Mouse (Mus musculus): Measurements from ENCODE around the gene Mms19.

Mms19 gene

GRCm38 (mm10) chr19:41980819-41981594 is at the start of gene Mms19:
Mms19 (minus strand) TSS chr19:41981157.
- in situ Hi-C loops (cut with MboI, MseI) = no loop called here

DNA sequence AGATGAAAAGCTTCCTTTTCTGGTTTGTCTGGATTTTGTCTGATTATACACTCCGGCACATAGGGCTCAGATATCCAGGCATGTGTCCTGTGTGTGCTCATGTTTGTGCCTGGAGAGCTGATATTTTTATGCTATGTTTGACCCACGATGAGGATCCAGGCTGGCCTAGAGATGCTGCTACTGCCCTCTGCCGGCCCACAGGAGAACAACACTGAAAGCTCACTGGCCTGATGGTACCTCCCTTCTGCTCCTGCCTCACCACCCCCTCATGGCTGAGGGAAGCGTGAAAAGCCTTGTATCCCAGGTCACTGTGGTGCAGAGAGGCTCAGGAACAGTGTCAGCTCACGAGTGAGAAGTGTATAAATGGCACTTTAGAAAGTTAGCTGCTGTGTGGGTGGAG is 45.2 kb upstream of the Mms19 start:
- in situ Hi-C loops (cut with MboI, MseI) = loop anchor here (5.0 kb wide), 1 partner anchor 89 kb away; no protein-coding TSS in a partner anchor

DNA sequence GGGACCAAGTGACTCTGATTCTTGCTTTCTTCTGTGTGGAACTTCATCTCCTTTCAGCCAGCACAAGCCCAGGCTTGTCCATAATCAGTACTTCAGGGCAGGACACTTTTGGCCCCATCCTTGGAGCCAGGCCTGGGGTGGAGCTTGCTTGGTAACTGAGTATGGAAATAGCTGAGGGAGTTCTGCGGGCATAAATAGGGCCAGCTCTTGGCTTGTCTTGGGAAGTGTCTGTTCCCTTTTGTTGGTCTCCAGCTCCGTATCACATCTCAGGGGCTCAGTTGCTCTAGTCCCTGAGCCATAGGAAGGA is 41.5 kb upstream of the Mms19 start:
- in situ Hi-C loops (cut with MboI, MseI) = no loop called here

- in situ Hi-C loops (cut with MboI, MseI) = no loop called here
These were observed 41.0 kb upstream of the Mms19 start for GRCm38 (mm10) chr19:42021681-42022541.

- in situ Hi-C loops (cut with MboI, MseI) = no loop called here
These were observed 38.1 kb upstream of the Mms19 start for GRCm38 (mm10) chr19:42019011-42019522.

DNA sequence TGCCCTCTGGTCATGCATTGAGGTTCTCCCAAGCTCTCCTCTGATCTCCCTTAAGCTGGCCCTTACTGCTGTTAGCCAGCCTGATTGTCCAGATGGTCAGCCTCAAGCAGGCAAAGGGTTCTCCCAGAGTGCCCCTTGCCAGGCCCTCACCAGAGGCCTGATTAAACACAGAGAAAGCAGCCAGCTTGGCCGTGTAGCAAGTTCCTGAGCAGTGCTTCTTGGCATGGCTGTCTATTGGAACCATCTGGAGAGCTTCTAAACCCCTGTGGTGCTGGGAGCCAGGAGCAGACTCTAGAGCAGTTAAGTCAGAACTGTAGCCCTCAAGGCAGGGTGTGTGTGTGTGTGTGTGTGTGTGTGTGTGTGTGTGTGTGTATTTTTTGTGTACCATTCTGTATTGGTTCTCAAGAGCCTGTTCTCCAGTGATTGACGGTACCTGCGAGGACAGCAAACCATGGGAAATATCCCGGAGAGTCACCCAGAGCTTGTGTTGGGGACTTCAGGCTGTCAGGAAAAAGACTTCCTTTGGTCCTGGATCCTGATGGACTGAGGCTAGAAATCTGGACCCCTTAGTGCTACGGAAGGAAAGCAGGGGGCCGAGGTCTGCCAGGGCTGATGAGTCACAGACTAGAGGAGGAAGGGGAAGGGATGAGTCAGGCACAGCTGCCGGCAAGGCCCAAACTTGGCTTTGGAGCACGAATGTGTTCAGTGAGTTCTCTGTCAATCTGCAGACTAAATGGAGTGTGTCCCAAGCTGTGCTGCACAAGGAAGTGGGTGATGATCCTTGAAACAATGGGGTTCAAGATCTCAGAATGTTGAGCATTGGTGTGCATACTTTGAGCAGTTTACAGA is 36.7 kb upstream of the Mms19 start:
- in situ Hi-C loops (cut with MboI, MseI) = no loop called here

DNA sequence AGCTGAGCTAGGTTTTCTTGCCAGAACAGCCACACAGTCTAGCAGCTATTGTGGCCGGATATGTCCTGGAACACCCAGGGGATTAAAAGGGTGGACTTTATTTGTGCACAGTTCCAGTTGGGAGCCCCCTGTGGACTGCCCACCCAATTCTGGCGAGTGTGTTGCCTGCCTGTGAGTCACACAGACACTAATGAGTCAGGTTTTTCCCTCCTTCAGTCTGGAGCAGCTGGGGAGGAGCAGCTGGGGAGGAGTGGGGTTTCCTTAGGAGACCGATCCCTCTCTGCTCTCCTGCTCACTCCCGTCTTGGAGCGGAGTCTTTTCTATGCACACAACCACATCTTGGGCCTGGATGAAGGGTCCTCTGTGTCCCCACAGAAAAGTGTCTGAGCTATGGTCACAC is 35.9 kb upstream of the Mms19 start:
- in situ Hi-C loops (cut with MboI, MseI) = no loop called here

- in situ Hi-C loops (cut with MboI, MseI) = no loop called here
These were observed 35.3 kb upstream of the Mms19 start for GRCm38 (mm10) chr19:42016251-42016650.

GRCm38 (mm10) chr19:42015001-42015400 is 34.0 kb upstream of the Mms19 start:
- in situ Hi-C loops (cut with MboI, MseI) = no loop called here

GRCm38 (mm10) chr19:42014231-42014825 is 33.4 kb upstream of the Mms19 start:
- in situ Hi-C loops (cut with MboI, MseI) = no loop called here

- in situ Hi-C loops (cut with MboI, MseI) = no loop called here
These were observed 30.2 kb upstream of the Mms19 start for GRCm38 (mm10) chr19:42011123-42011522.

DNA sequence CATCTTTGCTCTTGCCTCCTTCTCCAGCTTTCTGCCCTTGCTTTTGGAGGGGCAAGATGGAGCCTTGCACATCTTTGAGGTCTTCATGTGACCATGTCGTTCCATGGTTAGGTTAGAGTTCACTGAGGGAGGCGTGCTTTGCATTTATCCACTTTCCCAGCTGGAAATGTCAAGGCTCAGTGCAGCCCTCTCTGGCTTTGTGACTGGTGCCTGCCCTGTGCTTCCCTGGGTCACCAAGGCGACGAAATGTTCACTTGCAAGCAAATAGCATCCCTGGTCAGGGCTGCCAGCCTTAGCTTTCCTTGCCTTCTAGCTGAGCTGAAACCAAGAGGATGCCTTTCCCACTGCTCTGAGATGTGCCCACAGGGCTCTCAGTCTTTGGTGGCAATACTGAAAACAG is 29.5 kb upstream of the Mms19 start:
- in situ Hi-C loops (cut with MboI, MseI) = no loop called here

DNA sequence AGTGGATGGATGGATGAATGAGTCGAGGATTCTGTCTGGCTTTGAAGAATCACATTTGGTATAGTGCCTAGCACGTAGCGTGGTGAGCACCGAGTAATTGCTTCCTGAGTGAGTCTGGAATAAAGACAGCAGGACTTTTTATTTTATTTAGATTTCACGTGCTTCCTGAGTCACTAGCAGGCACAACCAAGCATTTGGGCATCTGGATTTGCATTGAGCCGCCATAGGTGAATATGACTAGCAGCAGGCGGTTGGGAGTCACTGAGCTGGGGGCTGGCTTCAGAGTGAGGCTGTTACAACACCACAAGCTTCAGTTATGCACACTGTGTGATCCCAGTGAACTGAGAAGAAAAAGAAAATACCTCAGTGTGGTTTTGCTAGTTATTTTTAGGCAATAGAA is 28.1 kb upstream of the Mms19 start:
- in situ Hi-C loops (cut with MboI, MseI) = no loop called here

DNA sequence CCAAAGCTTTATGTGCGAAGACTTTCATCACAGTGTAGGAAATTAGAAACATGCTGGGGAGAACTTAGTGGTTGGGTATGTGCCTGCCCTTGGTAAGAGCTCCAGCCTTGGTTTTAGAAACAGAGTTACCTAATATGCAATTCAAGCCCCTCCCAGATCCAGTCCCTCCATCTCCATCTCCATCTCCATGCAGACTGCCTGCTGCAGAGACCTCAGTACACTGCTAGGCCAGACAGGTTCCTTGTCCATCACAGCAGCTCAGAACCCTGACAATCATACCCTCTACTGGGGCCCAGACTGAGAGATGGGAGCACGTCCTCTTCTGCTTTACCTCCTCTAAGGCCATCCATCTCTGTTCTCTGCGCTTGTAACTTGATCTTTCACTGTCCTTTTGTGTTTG is 27.6 kb upstream of the Mms19 start:
- in situ Hi-C loops (cut with MboI, MseI) = no loop called here

DNA sequence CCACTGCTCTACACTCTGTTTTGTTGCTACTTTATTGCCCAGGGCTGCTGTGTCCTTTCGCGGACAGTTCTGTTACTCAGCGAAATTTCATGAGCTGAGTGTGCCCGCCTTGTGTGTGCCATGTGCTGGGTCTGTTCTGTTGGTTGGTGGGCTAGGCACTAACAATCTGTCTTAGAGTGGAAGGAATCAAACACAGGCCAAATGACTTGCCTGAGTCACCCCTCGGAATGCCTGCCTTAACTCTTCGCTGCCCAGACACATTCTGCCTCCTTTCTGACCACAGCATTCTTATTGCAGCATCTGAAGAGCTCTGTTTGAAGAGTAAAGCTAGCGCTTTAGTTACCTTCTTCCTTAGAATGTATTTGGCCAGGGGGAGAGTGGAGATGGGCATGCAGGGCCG is 25.6 kb upstream of the Mms19 start:
- in situ Hi-C loops (cut with MboI, MseI) = no loop called here

DNA sequence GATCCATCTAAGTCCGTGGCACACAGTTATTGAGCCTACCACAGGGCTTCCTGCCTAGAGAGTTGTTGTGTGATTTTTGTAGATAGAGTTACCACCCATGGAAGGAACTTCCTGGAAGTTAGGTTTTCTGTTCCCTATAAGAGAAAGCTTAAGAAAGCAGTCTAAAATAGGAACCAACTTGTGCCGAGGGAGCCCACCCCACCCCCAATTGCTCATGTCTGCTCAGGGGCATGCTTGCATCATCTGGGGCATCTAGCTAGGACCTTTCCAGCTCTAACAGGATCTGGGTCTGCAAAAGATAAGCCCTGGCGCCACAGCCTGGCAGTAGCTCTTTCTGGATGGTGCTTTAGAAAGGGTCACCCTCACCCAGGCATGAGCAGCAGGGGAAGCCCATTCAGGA is 24.7 kb upstream of the Mms19 start:
- in situ Hi-C loops (cut with MboI, MseI) = no loop called here

DNA sequence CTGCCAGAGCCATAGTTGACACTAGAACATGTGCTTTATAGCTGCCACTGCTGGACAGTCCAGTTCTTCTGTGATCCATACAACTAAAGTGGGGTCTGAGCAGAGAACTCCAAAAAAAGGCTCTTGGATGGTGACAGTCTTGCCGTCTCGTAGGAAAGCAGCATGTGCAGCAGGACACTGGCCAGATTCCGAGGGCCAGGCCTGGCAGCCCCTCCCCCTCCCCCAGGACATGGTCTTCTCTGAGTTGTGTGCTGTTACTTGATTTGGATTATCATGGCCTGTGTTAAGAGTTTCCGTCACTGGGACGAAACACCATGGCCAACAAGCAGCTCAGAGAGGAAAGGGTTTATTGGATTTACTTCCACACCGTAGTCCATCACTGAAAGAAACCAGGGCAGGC is 23.3 kb upstream of the Mms19 start:
- in situ Hi-C loops (cut with MboI, MseI) = no loop called here

DNA sequence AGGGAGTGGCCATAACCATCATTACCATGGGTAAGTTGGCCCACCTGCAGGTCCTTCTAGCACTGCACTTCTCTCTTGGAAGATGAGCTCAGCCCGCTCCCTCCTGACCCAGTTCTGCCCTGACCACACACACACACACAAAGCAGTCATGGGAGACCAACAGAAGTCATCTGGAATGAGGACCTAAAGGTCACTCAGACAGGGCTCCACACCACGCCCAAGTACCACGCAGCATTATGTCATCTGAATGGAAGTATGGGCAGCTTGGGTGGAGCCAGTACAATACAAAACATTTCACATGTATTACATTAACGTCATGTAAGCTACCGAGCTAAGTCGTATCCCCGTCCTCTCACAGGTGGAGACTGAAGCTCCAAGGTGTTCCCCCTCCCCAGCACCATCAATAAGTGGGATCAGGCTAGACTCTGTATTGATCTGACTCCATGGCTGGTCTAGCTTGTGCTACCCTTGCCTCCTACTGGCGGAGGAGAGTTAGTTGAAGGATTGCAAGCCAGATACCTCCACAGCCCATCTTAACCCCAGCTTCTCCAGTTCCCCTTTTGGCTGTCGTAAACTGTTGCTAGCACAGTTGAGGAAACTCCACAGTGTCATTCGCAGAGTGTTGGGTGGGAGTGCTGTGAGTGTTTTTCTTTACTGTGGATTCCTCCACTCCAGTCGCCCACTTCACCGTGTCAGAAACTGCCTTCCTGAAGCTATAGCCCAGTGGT is 20.5 kb upstream of the Mms19 start:
- in situ Hi-C loops (cut with MboI, MseI) = no loop called here

GRCm38 (mm10) chr19:42000446-42000958 is 19.5 kb upstream of the Mms19 start:
- in situ Hi-C loops (cut with MboI, MseI) = no loop called here

DNA sequence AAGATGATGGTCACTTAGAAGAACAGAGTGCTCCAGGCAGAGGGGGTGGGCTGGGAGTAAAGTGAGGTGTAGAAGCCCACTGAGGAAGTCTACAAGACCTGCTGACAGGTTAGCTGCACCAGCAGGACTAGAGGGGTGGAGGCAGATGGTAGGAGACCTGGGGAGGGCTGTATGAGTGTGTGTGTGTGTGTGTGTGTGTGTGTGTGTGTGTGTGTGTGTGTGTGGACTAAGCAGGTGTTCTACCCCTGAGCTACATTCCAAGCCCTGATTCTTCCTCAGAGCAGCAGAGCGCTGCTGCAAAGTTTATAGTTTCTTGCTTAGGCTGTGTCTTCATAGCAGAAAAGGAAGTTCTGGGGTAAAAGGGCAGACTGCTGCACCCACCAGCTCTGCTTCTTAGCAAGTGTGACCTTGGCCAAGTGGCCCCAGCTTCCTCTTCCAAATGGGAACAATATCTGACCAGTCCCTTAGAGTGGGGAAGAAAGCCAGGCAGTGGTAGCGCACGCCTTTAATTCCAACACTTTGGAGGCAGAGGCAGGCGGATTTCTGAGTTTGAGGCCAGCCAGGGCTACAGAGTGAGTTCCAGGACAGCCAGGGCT is 18.8 kb upstream of the Mms19 start:
- in situ Hi-C loops (cut with MboI, MseI) = no loop called here
